Mouse (Mus musculus) midbrain, embryonic 14.5 days (tissue): ENCODE data around the gene Thy1. TPM values are rescaled to one million over a fixed set of nuclear protein-coding genes. Genes with fewer than 3 reads are reported as not detected.

Source experiments
- ATAC-seq: fragments of 200-750 bp; cut with Nextera tagmentation; 2 replicates; pipeline ENCODE4 v1.8.0; 2017; ENCODE audit warnings: moderate number of reproducible peaks, moderate library complexity; ENCODE audit not compliant: low FRiP score, low TSS enrichment
- DNase-seq: peaks from one replicate; pipeline ENCODE4 v3.0.0-alpha.2; 2015
- H3K27ac ChIP-seq: fragments of 300-500 bp; sonication (generic); replicated peaks from 2 replicates; pipeline ENCODE4 v1.5.1; 2014; ENCODE audit warnings: mild to moderate bottlenecking, low read depth, low read length, moderate library complexity
- H3K27me3 ChIP-seq: fragments of 300-500 bp; sonication (generic); 2 replicates; pipeline ENCODE4 v1.6.1; 2014; ENCODE audit warnings: low read length, control low read depth, mixed read lengths; ENCODE audit not compliant: control insufficient read depth, insufficient read depth
- H3K36me3 ChIP-seq: fragments of 300-500 bp; sonication (generic); 2 replicates; pipeline ENCODE4 v1.6.1; 2014; ENCODE audit warnings: low read length, control low read depth; ENCODE audit not compliant: control insufficient read depth, insufficient read depth
- H3K4me1 ChIP-seq: fragments of 300-500 bp; sonication (generic); 2 replicates; pipeline ENCODE4 v1.6.1; 2014; ENCODE audit warnings: mild to moderate bottlenecking, antibody characterized with exemption, low read length, control low read depth; ENCODE audit not compliant: control insufficient read depth, insufficient read depth
- H3K4me2 ChIP-seq: fragments of 300-500 bp; sonication (generic); 2 replicates; pipeline ENCODE4 v1.6.1; 2014; ENCODE audit warnings: mild to moderate bottlenecking, low read length, moderate library complexity
- H3K4me3 ChIP-seq: fragments of 300-500 bp; sonication (generic); replicated peaks from 2 replicates; pipeline ENCODE4 v1.5.1; 2014; ENCODE audit warnings: low read depth, low read length
- H3K9ac ChIP-seq: fragments of 300-500 bp; sonication (generic); replicated peaks from 2 replicates; pipeline ENCODE4 v1.6.1; 2014; ENCODE audit warnings: mild to moderate bottlenecking, low read length, moderate library complexity
- H3K9me3 ChIP-seq: fragments of 300-500 bp; sonication (generic); 2 replicates; pipeline ENCODE4 v1.6.1; 2016; ENCODE audit warnings: low read length, control low read depth, mixed read lengths; ENCODE audit not compliant: control insufficient read depth
- WGBS: fragments of 180-500 bp; shearing (Covaris S2); extraction: QIAGEN DNeasy Blood & Tissue Kit; methylation state at CpG from one replicate; pipeline ENCODE4 v1.1.7; 2014; 5-methylcytosine and 5-hydroxymethylcytosine counted together
- polyA plus RNA-seq: library from polyadenylated mRNA; unstranded; fragments of >200 nt; fragmentation: Nextera tagmentation; extraction: Ambion mirVana; gene quantifications from 2 replicates; pipeline ENCODE4 v1.2.1, GENCODE M21; 2014

Gene Thy1
- polyA plus RNA-seq, 1 experiment from 2014 or later: 1.6 TPM

DNA sequence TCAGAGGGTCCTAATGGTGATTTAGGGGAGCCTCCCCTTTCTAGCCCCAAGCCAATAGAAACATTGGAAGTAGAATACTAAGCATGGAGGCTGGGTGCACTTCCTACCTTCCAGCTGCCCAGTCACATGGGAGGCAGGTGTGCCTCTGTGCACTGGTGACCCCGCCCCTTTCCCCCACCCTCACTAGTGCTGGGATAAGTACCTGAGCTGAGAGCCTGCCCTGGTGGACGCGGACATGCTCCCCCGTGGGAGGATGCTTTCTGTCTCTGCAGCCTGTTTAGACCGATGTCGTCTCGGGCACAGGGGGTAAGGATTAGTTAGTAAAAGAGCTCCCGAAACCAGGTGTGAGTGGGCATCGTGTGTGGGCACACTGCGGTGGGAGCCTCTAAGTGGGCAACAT, 43.8 kb downstream of the Thy1 start:
- Histone ChIP-seq H3K4me2 (no peak overlapping the region), H3K4me1 (peaks cover 7% of the 10 kb centered on the region), H3K27ac (no peak overlapping the region), H3K27me3 (peaks cover 26% of the 10 kb centered on the region), H3K4me3 (no peak overlapping the region), H3K36me3 (no peaks in the 10 kb centered on the region), H3K9ac (no peak overlapping the region), H3K9me3 (no peaks in the 10 kb centered on the region)
- no peak for DNase-seq
- WGBS: 47% methylated on average over 10 of the region's 10 CpGs
- ATAC-seq: no peak

DNA sequence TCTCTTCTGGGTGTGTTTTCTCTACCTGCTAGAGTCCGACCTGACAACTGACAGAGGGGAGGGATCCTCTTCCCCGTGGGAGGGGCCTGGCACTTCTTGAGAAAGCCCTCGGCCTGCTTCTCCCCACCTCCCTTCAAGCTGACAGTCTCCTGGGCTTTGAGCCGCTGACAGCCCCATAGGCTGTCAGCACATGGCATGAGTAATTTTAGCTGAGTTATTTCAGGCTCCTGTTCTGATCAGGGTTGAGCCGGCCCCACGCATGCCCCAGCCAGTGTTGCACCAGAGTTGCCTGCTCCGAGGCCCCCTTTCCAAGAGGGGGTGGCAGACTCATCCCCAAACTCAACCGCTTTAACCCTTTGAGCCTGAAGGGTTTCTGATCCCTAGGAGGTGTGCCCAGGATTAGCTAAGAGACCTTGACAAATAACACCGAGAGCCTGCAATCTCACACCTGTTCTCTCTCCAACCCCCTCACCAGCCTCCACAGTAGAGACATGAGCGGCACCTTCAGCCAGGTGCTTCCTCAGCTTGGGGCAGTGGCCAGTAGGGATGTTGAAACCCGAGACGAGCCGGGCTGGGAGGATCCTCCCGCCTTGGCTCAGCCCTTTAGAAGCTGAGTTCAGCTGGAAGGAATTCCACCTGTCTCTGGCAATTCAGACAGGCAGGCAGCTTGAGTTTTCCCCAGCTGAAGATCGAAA, 44.7 kb downstream of the Thy1 start:
- ATAC-seq: no peak
- WGBS: 13% methylated on average over 15 of the region's 15 CpGs

DNA sequence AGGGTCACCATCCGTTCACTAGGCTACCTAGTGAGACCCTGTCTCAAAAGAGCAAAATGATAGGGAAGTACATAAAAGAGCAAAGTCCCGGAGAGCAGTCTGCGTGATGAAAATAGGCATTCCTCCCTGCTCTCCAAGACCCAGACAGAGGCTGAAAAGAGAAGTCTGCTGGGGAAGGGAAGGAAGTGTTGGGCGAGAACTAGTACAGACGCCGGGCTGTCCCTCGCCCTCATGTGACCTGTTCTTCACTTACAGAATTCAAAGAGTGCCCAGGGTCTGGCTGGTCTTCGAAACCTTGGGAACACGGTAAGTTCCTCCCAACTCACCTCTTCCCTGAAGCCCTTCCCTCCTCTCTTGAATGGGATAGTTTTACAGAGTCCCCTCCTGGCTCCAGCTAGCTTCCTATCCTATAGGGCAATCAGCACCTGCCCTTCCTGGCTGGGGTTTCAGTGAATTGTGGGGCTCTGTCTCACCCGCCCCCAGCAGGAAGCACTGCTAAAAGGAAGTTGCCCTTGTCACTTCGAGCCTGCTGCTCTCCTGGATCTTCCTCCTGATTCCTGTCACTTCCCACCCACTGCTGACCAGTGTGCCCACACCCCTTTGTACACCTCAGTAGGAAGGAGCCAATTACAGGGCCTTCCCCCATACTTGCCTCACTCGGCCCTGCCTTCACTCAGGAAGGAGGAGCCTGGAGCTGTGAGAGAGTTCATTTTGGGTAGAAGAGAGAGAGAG, 45.9 kb downstream of the Thy1 start:
- peaks cover 7% of the 10 kb centered on the region for H3K4me1 ChIP-seq
- ATAC-seq (no peak), DNase-seq (no peak)
- H3K9ac ChIP-seq: no peak overlapping the region
- no peak overlapping the region for H3K4me3 ChIP-seq
- no peaks in the 10 kb centered on the region for H3K36me3 ChIP-seq
- no peaks in the 10 kb centered on the region for H3K9me3 ChIP-seq
- H3K27ac ChIP-seq: no peak overlapping the region
- WGBS: 75% methylated on average over 12 of the region's 12 CpGs
- H3K27me3 ChIP-seq: peaks cover 14% of the 10 kb centered on the region
- no peak overlapping the region for H3K4me2 ChIP-seq

More for the DNA sequence above, 44.7 kb downstream of the Thy1 start:
- no peak overlapping the region for H3K27ac ChIP-seq
- H3K27me3 ChIP-seq: peaks cover 23% of the 10 kb centered on the region
- no peaks in the 10 kb centered on the region for H3K36me3 ChIP-seq
- no peak overlapping the region for H3K4me3 ChIP-seq
- H3K9ac ChIP-seq: no peak overlapping the region
- peaks cover 7% of the 10 kb centered on the region for H3K4me1 ChIP-seq
- no peaks in the 10 kb centered on the region for H3K9me3 ChIP-seq
- DNase-seq: no peak
- no peak overlapping the region for H3K4me2 ChIP-seq

DNA sequence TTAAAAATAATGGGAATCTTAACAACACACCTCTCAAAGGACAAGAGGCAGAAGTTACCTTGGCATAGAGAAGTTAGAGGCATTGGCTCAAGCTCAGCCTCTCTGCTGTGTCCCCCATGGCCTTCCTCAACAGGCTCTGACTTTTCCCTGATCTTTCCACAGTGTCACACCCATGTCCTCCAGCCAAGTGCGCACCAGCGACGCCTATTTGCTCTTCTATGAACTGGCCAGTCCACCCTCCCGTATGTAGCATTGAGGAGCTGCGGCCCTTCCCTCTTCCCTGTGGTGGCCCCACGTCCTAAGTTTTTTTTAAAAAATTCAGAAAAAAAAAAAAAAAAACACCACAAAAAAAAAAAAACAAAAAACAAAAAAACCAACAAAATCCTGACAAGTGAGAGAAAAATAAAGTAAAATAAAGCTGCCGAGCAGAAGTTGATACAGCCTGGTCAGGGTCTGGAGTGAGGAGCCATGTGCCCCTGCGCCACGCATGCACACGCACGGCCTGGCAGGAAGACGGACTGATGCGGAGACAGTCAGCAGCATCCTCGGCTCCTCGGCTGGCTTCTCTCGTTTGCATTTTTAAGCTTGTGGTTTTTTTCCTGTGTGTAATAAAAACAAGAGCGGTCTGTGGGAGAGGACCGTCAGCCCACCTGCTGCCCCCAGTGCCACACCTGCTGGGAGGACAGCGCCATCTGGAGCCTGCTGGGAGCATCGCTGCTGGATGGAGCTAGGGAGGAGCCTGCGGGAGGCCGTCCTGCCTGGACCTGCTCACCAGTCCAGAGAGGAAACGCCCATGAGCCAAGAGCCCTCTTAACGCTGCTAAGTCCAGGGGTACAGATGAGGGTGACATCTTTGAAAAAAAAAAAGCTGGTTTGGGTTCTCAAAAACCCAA, 50.7 kb downstream of the Thy1 start:
- Histone ChIP-seq H3K27me3 (no peaks in the 10 kb centered on the region), H3K27ac (no peak overlapping the region), H3K9ac (no peak overlapping the region), H3K4me1 (0 out of 2 replicates have a peak, but pooled peaks cover 7% of the 10 kb centered on the region), H3K4me2 (peak overlapping the region; percentile 45), H3K9me3 (no peaks in the 10 kb centered on the region), H3K4me3 (no peak overlapping the region), H3K36me3 (no peaks in the 10 kb centered on the region)
- 30% methylated on average over 24 of the region's 24 CpGs for WGBS
- DNase-seq (peak; percentile 87), ATAC-seq (no peak; the same call in 1 of the 2 replicates)

DNA sequence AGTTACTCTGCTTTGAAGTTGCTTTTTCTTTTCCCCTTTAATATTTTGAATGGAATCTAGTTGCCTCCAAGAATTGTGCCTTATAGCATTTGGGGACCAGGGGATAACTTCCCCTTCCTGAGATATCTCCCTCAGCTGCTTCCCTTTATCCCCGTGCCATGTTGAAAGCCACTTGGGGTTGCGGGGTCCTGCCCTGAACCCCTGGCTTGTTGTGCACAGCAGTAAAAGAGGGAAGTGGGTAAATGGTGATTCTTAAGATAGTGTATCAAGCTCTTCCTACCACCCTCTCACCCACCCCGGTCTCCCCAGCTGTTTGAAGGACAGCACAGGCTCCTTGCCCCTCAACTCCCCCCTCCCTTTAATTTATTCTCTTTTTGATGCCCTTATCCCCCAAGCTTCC, 51.6 kb downstream of the Thy1 start:
- no peaks in the 10 kb centered on the region for H3K36me3 ChIP-seq
- DNase-seq: no peak
- no peaks in the 10 kb centered on the region for H3K27me3 ChIP-seq
- no peak overlapping the region for H3K27ac ChIP-seq
- H3K4me3 ChIP-seq: no peak overlapping the region
- H3K4me1 ChIP-seq: 0 out of 2 replicates have a peak, but pooled peaks cover 7% of the 10 kb centered on the region
- ATAC-seq: no peak
- no peaks in the 10 kb centered on the region for H3K9me3 ChIP-seq
- no peak overlapping the region for H3K4me2 ChIP-seq
- 81% methylated on average over 3 of the region's 3 CpGs for WGBS
- no peak overlapping the region for H3K9ac ChIP-seq

DNA sequence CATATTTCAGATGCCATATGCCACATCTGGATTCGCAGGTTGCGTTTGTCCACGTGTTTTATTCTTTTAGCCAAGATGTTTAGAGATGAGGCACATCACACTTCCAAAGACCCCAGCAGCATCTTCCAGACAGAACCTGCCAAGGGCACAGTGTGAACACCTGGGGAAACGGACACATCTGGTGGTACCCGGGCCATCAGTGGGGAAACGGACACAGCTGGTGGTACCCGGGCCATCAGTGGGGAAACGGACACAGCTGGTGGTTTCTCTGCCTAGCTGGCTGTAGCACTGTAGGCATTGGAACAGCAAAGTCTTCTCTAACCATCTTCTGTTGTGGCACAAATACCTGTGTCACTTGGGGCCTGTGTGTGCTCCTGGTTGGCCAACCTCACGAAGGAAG, 52.6 kb downstream of the Thy1 start:
- 0 out of 2 replicates have a peak, but pooled peaks cover 7% of the 10 kb centered on the region for H3K4me1 ChIP-seq
- no peak for DNase-seq
- H3K9me3 ChIP-seq: no peaks in the 10 kb centered on the region
- H3K4me2 ChIP-seq: no peak overlapping the region
- no peak for ATAC-seq
- no peaks in the 10 kb centered on the region for H3K27me3 ChIP-seq
- WGBS: 88% methylated on average over 9 of the region's 9 CpGs
- no peak overlapping the region for H3K4me3 ChIP-seq
- H3K36me3 ChIP-seq: no peaks in the 10 kb centered on the region
- no peak overlapping the region for H3K9ac ChIP-seq
- no peak overlapping the region for H3K27ac ChIP-seq

DNA sequence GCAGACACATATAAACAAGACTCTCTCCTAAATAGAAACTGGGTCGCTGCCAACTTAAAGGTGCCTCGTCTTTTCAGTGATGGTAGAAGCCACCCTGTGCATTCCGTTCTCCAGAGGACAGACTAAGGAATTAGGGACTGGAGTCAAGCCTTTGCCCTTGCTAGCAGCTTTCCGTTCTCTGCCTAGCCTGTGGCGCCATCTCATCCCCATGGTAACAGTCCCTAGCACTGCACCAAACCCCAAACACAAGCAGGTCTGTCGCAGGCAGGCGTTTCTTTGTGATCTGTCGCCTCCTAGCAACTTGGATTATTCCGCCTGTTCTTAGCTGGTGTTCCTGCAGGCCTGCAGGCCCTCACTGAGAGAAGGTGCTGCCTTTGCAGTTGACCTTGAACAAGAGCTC, 53.4 kb downstream of the Thy1 start:
- WGBS: 11% methylated on average over 9 of the region's 9 CpGs
- DNase-seq (peak; percentile 74), ATAC-seq (no peak; the same call in 1 of the 2 replicates)
- Histone ChIP-seq H3K9ac (no peak overlapping the region), H3K4me3 (no peak overlapping the region), H3K4me1 (0 out of 2 replicates have a peak, but pooled peaks cover 7% of the 10 kb centered on the region), H3K27ac (peak overlapping the region; percentile 57; the same call in 1 of the 2 replicates), H3K4me2 (no peak overlapping the region), H3K27me3 (no peaks in the 10 kb centered on the region), H3K9me3 (no peaks in the 10 kb centered on the region), H3K36me3 (no peaks in the 10 kb centered on the region)
